Mouse (Mus musculus) bone marrow macrophage, adult 2 months (primary cell): ENCODE measurements around the gene Cox7b. TPM values are rescaled to one million over a fixed set of nuclear protein-coding genes. Genes with fewer than 3 reads are reported as not detected.

Source experiments
- H3K27ac ChIP-seq: 2 replicates; pipeline ENCODE4 v1.5.1; 2012; ENCODE audit warnings: low read depth, low read length; ENCODE audit not compliant: insufficient read depth
- H3K4me1 ChIP-seq: 2 replicates; pipeline ENCODE4 v1.6.1; 2012; ENCODE audit warnings: low read length; ENCODE audit not compliant: control insufficient read depth, insufficient read depth
- H3K4me3 ChIP-seq: 2 replicates; pipeline ENCODE4 v1.5.1; 2012; ENCODE audit warnings: mild to moderate bottlenecking, low read length, moderate library complexity; ENCODE audit not compliant: insufficient read depth
- CTCF ChIP-seq: IDR thresholded peaks from 2 replicates; pipeline ENCODE4 v1.5.1; 2012; ENCODE audit warnings: low read depth, mild to moderate bottlenecking, low read length, moderate library complexity
- POLR2A ChIP-seq: IDR thresholded peaks from 2 replicates; pipeline ENCODE4 v1.6.1; 2012; ENCODE audit warnings: mild to moderate bottlenecking, low read depth, low read length, borderline replicate concordance
- polyA plus RNA-seq: library from polyadenylated mRNA; stranded (reverse); fragments of >200 nt; gene quantifications from 2 replicates; pipeline ENCODE4 v1.2.4, GENCODE M21; 2012; ENCODE audit not compliant: missing spikeins, insufficient read depth, insufficient read length

Gene Cox7b
- polyA plus RNA-seq, 1 experiment, result 396 TPM

DNA sequence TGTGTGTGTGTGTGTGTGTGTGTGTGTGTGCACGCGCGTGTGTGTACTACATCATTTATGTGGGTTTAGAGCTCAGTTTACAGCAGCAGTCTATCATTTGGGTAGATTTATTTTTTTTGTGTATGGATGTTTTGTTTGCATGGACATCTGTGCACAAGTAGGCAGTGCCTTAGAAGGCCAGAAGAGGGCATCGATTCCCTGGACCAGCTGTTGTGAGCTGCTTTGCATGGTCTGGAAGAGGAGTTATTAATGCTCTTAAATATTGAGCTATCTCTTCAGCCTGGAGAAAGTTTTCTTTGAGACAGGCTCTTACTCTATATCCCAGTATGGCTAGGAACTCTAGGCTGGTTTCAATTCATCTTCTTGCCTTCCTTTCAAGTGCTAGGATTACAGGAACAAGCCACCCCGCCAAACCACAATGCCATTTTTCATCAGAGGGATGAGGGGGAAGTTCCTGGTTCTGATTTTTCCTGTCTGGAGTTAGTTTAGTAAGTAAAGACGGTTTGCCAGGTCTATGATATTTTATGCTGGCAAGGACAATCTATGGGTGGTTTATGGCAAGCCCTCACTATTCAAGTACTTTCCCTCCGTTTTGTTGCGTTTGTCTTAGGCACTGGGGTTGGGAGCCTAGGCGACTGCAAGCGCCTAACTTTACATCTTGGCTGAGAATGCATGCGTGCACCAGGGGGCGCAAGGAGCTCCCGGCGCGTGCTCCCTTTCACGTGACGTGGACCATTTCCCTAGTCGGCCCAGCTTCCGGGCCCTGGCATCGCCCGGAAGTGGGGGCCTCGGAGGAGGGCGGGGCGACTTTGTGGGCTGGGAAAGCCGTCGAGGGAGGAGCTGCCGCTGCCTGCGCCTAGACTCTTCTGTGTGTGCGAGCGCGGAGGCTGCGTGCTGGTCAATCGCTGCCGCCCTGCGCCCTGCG lies 11.2 kb downstream of the Cox7b start, which contains the start of gene Atp7a:
Gene Atp7a (plus strand): TSS at position 859 of the 925 bp plus-strand sequence.
- TF ChIP-seq CTCF (peak; percentile 28; the same call in 1 of the 2 replicates), POLR2A (no peak)
- peaks cover 8% of the 10 kb centered on the region for H3K4me1 ChIP-seq
- H3K27ac ChIP-seq, result peak within 1 kb of the TSS; percentile 90
- H3K4me3 ChIP-seq, result peak within 1 kb of the TSS; percentile 73

DNA sequence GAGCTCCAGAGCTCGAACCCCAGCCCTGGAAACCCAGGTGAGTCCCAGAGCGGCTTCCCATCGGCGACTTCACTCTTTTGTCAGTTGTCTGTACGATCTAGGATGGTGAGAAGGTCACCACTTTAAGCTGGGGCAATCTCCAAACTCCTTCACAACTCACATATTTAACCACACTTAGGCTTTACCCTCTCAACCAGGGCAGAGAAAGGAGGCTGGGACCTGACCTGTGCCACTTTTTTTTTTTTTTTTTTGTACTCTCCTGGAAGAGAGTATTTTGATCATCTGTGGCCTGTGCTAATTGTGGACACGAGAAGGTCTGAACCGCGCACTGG lies 11.8 kb downstream of the Cox7b start:
- peaks cover 10% of the 10 kb centered on the region for H3K4me1 ChIP-seq
- H3K27ac ChIP-seq, result peak overlapping the region; percentile 73
- no peak for TF ChIP-seq POLR2A
- TF ChIP-seq CTCF, result no peak
- peak overlapping the region; percentile 73 for H3K4me3 ChIP-seq

DNA sequence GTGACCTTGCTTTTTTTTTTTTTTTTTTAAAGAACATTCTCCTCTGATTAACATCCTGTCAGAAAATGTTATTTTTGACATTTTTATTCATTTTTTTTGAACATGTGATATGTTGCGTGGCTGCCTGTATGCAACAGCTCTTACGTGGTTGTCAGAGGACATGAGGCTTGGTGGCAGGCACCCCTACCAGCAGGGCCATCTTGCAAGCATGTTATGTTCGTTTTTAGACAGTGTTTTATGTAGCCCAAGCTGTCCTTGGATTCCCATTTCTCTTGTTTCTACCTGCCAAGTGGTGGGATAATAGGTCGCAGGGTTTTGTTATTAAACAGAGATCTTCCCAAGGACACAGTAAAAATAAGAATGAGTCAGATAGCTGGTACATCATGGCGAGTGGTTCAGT lies 14.7 kb downstream of the Cox7b start:
- peak overlapping the region; percentile 44 for H3K4me3 ChIP-seq
- no peak for TF ChIP-seq POLR2A
- no peak for TF ChIP-seq CTCF
- H3K4me1 ChIP-seq, result peaks cover 24% of the 10 kb centered on the region
- H3K27ac ChIP-seq, result peak overlapping the region; percentile 90

- no peak overlapping the region for H3K4me3 ChIP-seq
- peak overlapping the region; percentile 27; the same call in 1 of the 2 replicates for H3K27ac ChIP-seq
- no peak for TF ChIP-seq POLR2A
- TF ChIP-seq CTCF, result no peak
- peaks cover 22% of the 10 kb centered on the region for H3K4me1 ChIP-seq
Observed at GRCm38 (mm10) chrX:106031124-106031523, 15.6 kb downstream of the Cox7b start.

- TF ChIP-seq POLR2A (no peak), CTCF (no peak)
- no peak overlapping the region for H3K27ac ChIP-seq
- H3K4me3 ChIP-seq, result no peak overlapping the region
- peaks cover 38% of the 10 kb centered on the region for H3K4me1 ChIP-seq
Observed at GRCm38 (mm10) chrX:106035727-106036126, 20.2 kb downstream of the Cox7b start.

DNA sequence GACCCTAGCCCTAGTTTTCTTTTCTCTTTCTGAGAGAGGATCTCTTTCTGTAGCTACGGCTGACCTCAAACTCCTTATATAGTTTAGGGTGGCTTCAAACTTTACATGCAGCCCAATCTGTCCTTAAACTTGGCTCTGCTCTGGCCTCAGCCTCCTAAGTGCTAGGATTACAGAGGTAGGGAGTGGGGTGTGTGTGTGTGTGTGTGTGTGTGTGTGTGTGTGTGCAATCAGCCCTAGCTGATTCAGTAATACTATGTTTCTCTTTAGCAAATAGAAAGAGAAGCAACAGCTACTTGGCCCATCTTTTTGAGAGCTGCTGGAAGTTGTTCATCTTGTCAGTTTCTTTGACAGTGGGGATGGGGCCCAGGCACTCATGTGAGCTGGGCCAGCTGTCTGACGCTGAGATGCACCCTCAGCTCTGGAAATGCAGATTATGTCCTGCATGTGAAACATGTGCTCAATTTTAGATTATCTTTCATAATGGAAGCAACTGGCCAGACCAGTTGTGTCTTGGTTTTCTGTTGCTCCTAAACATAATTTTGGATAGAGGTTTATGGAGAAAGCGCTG lies 21.8 kb downstream of the Cox7b start:
- peaks cover 39% of the 10 kb centered on the region for H3K4me1 ChIP-seq
- no peak overlapping the region for H3K27ac ChIP-seq

GRCm38 (mm10) chrX:106043863-106044617 lies 28.5 kb downstream of the Cox7b start:
- Histone ChIP-seq H3K27ac (peak overlapping the region; percentile 8; the same call in 1 of the 2 replicates), H3K4me3 (no peak overlapping the region), H3K4me1 (peaks cover 32% of the 10 kb centered on the region)
- TF ChIP-seq CTCF (no peak), POLR2A (no peak)

More for the DNA sequence above, 21.8 kb downstream of the Cox7b start:
- no peak overlapping the region for H3K4me3 ChIP-seq
- TF ChIP-seq CTCF (no peak), POLR2A (no peak)

DNA sequence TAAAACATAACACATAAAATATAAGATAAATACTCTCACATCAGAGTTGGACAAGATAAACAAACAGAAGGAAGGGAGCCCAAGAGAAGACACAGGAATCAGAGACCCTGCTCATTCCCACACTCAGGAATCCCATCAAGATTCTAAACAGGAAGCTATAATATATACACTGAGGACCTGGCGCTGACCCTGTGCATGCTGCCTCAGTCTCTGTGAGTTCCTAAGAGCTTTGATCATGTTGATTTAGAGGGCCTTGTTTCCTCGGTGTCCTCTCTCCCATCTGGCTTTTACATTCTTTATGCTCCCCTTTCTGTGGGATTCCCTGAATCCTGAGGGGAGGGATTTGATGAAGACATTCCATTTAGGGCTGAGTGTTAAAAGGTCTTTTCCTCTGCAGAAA lies 30.0 kb downstream of the Cox7b start:
- peak overlapping the region; percentile 23; the same call in 1 of the 2 replicates for H3K27ac ChIP-seq
- no peak for TF ChIP-seq CTCF
- TF ChIP-seq POLR2A, result no peak

GRCm38 (mm10) chrX:106045928-106046327 lies 30.4 kb downstream of the Cox7b start:
- H3K27ac ChIP-seq, result peak overlapping the region; percentile 23; the same call in 1 of the 2 replicates
- TF ChIP-seq POLR2A, result no peak
- TF ChIP-seq CTCF, result no peak
- H3K4me3 ChIP-seq, result no peak overlapping the region
- H3K4me1 ChIP-seq, result peaks cover 27% of the 10 kb centered on the region

More for the DNA sequence above, 30.0 kb downstream of the Cox7b start:
- H3K4me1 ChIP-seq, result peaks cover 29% of the 10 kb centered on the region
- H3K4me3 ChIP-seq, result no peak overlapping the region

DNA sequence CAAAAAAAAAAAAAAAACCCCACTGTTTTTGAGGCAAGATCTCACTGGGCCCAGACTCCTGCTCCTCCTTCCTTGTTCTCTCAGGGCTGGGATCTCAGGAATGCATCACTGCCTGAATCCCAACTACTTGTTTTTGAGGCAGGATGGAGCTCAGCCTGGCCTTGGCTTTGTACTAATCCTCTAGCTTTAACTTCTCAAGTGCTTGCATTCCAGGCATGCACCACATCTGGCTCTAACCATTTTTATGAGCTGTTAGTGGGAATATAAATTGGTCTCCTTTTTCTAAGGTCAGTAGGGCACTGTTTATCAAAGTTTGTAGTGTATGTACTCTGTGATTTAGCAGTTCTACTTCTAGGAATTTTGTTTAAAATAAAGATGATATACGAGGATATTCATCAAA lies 32.7 kb downstream of the Cox7b start:
- Histone ChIP-seq H3K27ac (peak overlapping the region; percentile 37; the same call in 1 of the 2 replicates), H3K4me1 (peaks cover 31% of the 10 kb centered on the region), H3K4me3 (no peak overlapping the region)
- TF ChIP-seq CTCF (no peak), POLR2A (no peak)

Other genes starting within 250 kb of the Cox7b start
- 116 and 123 TPM in 2 replicates for gene Atrx, start 86.3 kb upstream of the Cox7b start, polyA plus RNA-seq
- gene Magt1, start 3.8 kb upstream of the Cox7b start, polyA plus RNA-seq, result 43.8 and 44.7 TPM in 2 replicates
- 15.6 and 20.3 TPM in 2 replicates for gene Atp7a, start 11.6 kb downstream of the Cox7b start, polyA plus RNA-seq
- 151 and 181 TPM in 2 replicates for gene Tlr13, start 127.5 kb downstream of the Cox7b start, polyA plus RNA-seq
- gene Pgk1, start 171.4 kb downstream of the Cox7b start, polyA plus RNA-seq, result 274 and 285 TPM in 2 replicates
- gene Taf9b, start 205.5 kb downstream of the Cox7b start, polyA plus RNA-seq, result 3.1 and 3.3 TPM in 2 replicates
- gene Fnd3c2, start 239.7 kb downstream of the Cox7b start, polyA plus RNA-seq, result not detected in 2 replicates